Mouse (Mus musculus) lung, embryonic 16.5 days (tissue): ENCODE results near the gene Glo1. TPM values are rescaled to one million over a fixed set of nuclear protein-coding genes. Genes with fewer than 3 reads are reported as not detected.

Source experiments
- ATAC-seq: fragments of 200-750 bp; cut with Nextera tagmentation; 2 replicates; pipeline ENCODE4 v1.8.0; 2017; ENCODE audit warnings: low read depth, mild to moderate bottlenecking, moderate library complexity
- H3K27ac ChIP-seq: fragments of 300-500 bp; sonication (generic); 2 replicates; pipeline ENCODE4 v1.5.1; 2014; ENCODE audit warnings: mild to moderate bottlenecking, control low read depth, low read length
- H3K27me3 ChIP-seq: fragments of 300-500 bp; sonication (generic); 2 replicates; pipeline ENCODE4 v1.6.1; 2014; ENCODE audit warnings: low read depth, low read length, mixed read lengths; ENCODE audit not compliant: control insufficient read depth, insufficient read depth
- H3K36me3 ChIP-seq: fragments of 300-500 bp; sonication (generic); 2 replicates; pipeline ENCODE4 v1.6.1; 2014; ENCODE audit warnings: low read length; ENCODE audit not compliant: control insufficient read depth, insufficient read depth
- H3K4me1 ChIP-seq: fragments of 300-500 bp; sonication (generic); replicated peaks from 2 replicates; pipeline ENCODE4 v1.6.1; 2014; ENCODE audit warnings: low read length, mixed read lengths; ENCODE audit not compliant: control insufficient read depth, insufficient read depth
- H3K4me2 ChIP-seq: fragments of 300-500 bp; sonication (generic); 2 replicates; pipeline ENCODE4 v1.6.1; 2014; ENCODE audit warnings: low read depth, low read length, control low read depth
- H3K4me3 ChIP-seq: fragments of 300-500 bp; sonication (generic); 2 replicates; pipeline ENCODE4 v1.5.1; 2014; ENCODE audit warnings: mild to moderate bottlenecking, low read length, control low read depth
- H3K9ac ChIP-seq: fragments of 300-500 bp; sonication (generic); 2 replicates; pipeline ENCODE4 v1.6.1; 2014; ENCODE audit warnings: low read length, control low read depth
- H3K9me3 ChIP-seq: fragments of 300-500 bp; sonication (generic); 2 replicates; pipeline ENCODE4 v1.6.1; 2016; ENCODE audit warnings: low read length; ENCODE audit not compliant: control insufficient read depth
- WGBS: fragments of 180-500 bp; shearing (Covaris S2); extraction: QIAGEN DNeasy Blood & Tissue Kit; methylation state at CpG from one replicate; pipeline ENCODE4 v1.1.7; 2014; 5-methylcytosine and 5-hydroxymethylcytosine counted together
- polyA plus RNA-seq: library from polyadenylated mRNA; unstranded; fragments of >200 nt; fragmentation: Nextera tagmentation; extraction: Ambion mirVana; gene quantifications from 2 replicates; pipeline ENCODE4 v1.2.1, GENCODE M21; 2015

The Glo1 gene
- polyA plus RNA-seq, 1 experiment from 2014 or later: 221 TPM

GRCm38 (mm10) chr17:30563484-30564075, 63.1 kb downstream of the Glo1 start:
- H3K9me3 ChIP-seq: no peaks in the 10 kb centered on the region

DNA sequence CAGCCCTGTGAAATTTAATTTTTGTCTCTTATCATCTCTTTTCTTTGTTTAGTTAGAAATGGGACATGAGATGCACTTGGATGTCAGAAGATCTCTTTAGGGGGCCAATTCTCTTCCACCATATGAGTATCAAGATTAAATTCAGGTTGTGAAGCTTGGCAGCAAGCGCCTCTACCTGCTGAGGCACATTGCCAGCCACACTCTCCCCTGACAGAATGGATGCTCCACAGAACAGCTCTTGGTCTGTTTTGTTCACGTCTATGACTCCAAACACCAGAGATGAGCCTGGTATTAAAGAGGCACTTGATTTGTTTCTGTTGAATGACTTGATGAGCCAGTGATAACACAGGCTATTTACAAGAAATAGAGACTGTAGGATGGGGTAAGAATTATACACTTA, 63.9 kb downstream of the Glo1 start:
- H3K27ac ChIP-seq: no peak overlapping the region
- no peaks in the 10 kb centered on the region for H3K27me3 ChIP-seq
- 81% methylated on average over 2 of the region's 2 CpGs for WGBS
- H3K36me3 ChIP-seq: no peaks in the 10 kb centered on the region
- no peak for ATAC-seq
- no peak overlapping the region for H3K9ac ChIP-seq
- H3K4me2 ChIP-seq: no peak overlapping the region
- H3K4me3 ChIP-seq: no peak overlapping the region
- H3K9me3 ChIP-seq: no peaks in the 10 kb centered on the region
- no peaks in the 10 kb centered on the region for H3K4me1 ChIP-seq

More at GRCm38 (mm10) chr17:30563484-30564075, 63.1 kb downstream of the Glo1 start:
- H3K36me3 ChIP-seq: no peaks in the 10 kb centered on the region
- H3K4me3 ChIP-seq: no peak overlapping the region
- H3K4me1 ChIP-seq: no peaks in the 10 kb centered on the region
- H3K9ac ChIP-seq: no peak overlapping the region
- H3K27me3 ChIP-seq: no peaks in the 10 kb centered on the region
- no peak overlapping the region for H3K4me2 ChIP-seq
- no peak overlapping the region for H3K27ac ChIP-seq
- no peak for ATAC-seq
- WGBS: 58% methylated on average over 6 of the region's 6 CpGs

DNA sequence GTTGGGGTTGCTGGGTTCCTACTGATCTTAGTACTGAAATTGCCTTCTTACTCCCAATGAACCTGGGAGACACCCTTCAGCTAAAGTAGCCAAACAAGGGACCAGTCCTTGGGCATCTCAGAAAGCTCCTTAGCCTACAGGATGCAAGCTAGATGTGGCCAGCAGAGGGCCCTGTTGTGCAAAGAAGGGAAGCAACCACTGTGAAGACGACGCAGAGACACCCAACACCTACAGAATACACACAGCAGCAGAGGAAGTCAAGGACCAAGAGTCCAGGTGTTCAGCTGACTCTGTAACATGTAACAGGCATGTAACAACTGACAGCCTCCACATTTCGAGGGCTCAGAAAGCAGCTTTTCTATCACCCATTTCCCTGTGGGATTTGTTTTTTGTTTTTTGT, 67.1 kb downstream of the Glo1 start:
- WGBS: 43% methylated on average over 3 of the region's 3 CpGs
- no peak overlapping the region for H3K4me3 ChIP-seq
- H3K9ac ChIP-seq: no peak overlapping the region
- H3K36me3 ChIP-seq: no peaks in the 10 kb centered on the region
- no peak for ATAC-seq
- H3K27ac ChIP-seq: no peak overlapping the region
- H3K4me2 ChIP-seq: no peak overlapping the region
- no peaks in the 10 kb centered on the region for H3K9me3 ChIP-seq
- no peaks in the 10 kb centered on the region for H3K4me1 ChIP-seq
- no peaks in the 10 kb centered on the region for H3K27me3 ChIP-seq

DNA sequence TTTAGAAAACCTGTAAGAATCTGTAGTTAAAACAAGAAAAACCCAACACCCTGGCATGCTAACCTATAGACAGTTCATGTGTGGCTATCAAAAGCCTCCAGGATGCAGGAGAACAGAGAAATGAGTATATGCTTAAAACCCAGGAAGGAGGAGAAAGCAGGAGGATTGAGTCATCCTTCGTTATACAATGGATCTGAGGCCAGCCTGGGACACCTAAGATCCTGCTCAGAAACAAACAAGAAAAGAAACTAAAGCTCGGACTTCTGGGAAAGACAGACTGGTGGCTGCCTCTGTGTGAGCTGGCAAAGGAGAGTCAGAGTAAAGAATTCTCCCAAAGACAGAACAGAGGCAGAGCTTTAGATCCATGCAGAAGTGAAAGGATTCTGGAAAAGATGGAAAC, 68.0 kb downstream of the Glo1 start:
- Histone ChIP-seq H3K9me3 (no peaks in the 10 kb centered on the region), H3K27ac (no peak overlapping the region), H3K27me3 (no peaks in the 10 kb centered on the region), H3K4me1 (no peaks in the 10 kb centered on the region), H3K4me2 (no peak overlapping the region), H3K4me3 (no peak overlapping the region), H3K9ac (no peak overlapping the region), H3K36me3 (no peaks in the 10 kb centered on the region)
- 61% methylated on average over 2 of the region's 2 CpGs for WGBS
- no peak for ATAC-seq

DNA sequence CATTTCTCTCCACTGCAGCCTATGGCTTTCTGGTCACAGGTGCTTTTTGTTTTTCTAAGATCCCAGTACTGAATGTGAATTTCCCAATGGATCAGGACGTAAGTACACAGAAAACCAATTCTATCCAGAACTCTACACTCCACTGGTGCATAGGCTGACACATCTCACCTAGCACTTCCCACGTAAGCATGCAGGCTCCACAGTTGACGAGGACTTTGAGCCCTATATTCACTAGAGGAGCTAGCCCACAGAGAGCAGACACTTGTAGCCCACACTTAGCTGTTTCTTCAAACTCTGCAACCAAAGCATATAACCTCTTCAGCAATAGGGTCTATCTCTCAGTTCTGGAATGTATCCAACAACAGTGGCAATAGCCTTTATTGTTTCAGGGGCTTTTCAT, 70.2 kb downstream of the Glo1 start:
- no peaks in the 10 kb centered on the region for H3K27me3 ChIP-seq
- H3K27ac ChIP-seq: no peak overlapping the region
- no peak overlapping the region for H3K4me2 ChIP-seq
- H3K9ac ChIP-seq: no peak overlapping the region
- 0 out of 2 replicates have a peak, but pooled peaks cover 6% of the 10 kb centered on the region for H3K4me1 ChIP-seq
- ATAC-seq: no peak
- no peaks in the 10 kb centered on the region for H3K9me3 ChIP-seq
- no peak overlapping the region for H3K4me3 ChIP-seq
- no peaks in the 10 kb centered on the region for H3K36me3 ChIP-seq
- 73% methylated on average over 3 of the region's 3 CpGs for WGBS

GRCm38 (mm10) chr17:30553027-30553937, 73.4 kb downstream of the Glo1 start:
- no peak overlapping the region for H3K4me3 ChIP-seq
- no peak overlapping the region for H3K4me2 ChIP-seq
- no peaks in the 10 kb centered on the region for H3K9me3 ChIP-seq
- H3K4me1 ChIP-seq: peaks cover 21% of the 10 kb centered on the region
- no peaks in the 10 kb centered on the region for H3K36me3 ChIP-seq
- no peak overlapping the region for H3K9ac ChIP-seq
- H3K27ac ChIP-seq: no peak overlapping the region
- no peak for ATAC-seq
- no peaks in the 10 kb centered on the region for H3K27me3 ChIP-seq
- 79% methylated on average over 4 of the region's 4 CpGs for WGBS

GRCm38 (mm10) chr17:30550774-30551107, 75.9 kb downstream of the Glo1 start:
- peak overlapping the region; percentile 93 for H3K27ac ChIP-seq
- H3K27me3 ChIP-seq: no peaks in the 10 kb centered on the region
- no peaks in the 10 kb centered on the region for H3K36me3 ChIP-seq
- peak; percentile 88 for ATAC-seq
- peak overlapping the region; percentile 36 for H3K4me2 ChIP-seq
- WGBS: 14% methylated on average over 1 of the region's 1 CpGs
- no peak overlapping the region for H3K4me3 ChIP-seq
- peaks cover 26% of the 10 kb centered on the region for H3K4me1 ChIP-seq
- H3K9me3 ChIP-seq: no peaks in the 10 kb centered on the region
- H3K9ac ChIP-seq: no peak overlapping the region; the same call in 1 of the 2 replicates

DNA sequence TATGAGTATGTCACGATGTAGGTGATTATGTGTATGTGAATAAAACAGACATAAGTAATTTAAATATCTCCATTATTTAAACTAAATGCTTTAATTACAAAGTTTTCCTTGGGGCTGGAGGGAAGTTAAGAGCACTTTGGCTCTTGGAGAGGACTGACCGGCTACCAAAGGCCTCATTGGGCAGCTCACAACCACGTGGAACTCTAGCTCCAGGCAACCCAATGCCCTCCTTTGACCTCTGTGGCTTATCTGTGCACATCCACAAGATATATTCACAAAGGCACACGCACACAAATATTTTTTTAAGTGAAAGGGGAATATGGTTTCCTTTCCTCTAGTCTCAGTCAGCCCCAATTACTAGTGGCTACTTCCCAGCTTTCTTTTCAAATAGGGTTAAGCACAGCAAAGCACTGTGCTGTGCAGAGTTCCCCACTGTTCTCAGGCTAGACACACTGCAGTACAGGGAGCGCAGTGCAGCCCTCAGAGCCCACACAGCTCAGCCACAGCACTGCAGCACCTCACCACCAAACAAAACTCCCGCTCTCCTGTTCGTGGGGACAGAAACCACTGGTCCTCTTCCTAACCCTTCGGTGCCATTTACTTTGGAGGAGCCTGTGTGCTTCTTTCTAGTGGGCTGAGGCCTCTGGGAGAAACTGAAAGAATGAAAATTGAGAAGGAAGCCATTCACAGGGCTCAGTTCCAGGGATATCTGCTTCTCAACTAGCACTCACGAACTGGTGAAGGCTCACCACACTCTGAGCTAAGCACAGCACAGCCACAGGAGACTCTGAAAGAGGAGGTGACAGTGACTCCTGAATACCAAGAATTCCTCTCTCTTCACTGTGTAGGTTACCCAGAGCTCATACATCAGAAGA, 76.5 kb downstream of the Glo1 start:
- ATAC-seq: peak; percentile 75
- H3K9me3 ChIP-seq: no peaks in the 10 kb centered on the region
- no peak overlapping the region; the same call in 1 of the 2 replicates for H3K4me3 ChIP-seq
- H3K4me2 ChIP-seq: peak overlapping the region; percentile 36
- peak overlapping the region; percentile 59 for H3K9ac ChIP-seq
- peaks cover 26% of the 10 kb centered on the region for H3K4me1 ChIP-seq
- H3K27ac ChIP-seq: peak overlapping the region; percentile 93
- WGBS: 37% methylated on average over 9 of the region's 9 CpGs
- H3K36me3 ChIP-seq: no peaks in the 10 kb centered on the region
- no peaks in the 10 kb centered on the region for H3K27me3 ChIP-seq

GRCm38 (mm10) chr17:30539098-30539497, 87.6 kb downstream of the Glo1 start:
- H3K4me3 ChIP-seq: no peak overlapping the region
- H3K4me2 ChIP-seq: no peak overlapping the region
- ATAC-seq: 0 out of 2 replicates have a peak, but pooled peaks have one; percentile 41
- H3K4me1 ChIP-seq: peaks cover 9% of the 10 kb centered on the region
- 23% methylated on average over 8 of the region's 8 CpGs for WGBS
- no peak overlapping the region for H3K27ac ChIP-seq
- no peaks in the 10 kb centered on the region for H3K27me3 ChIP-seq
- no peaks in the 10 kb centered on the region for H3K9me3 ChIP-seq
- no peaks in the 10 kb centered on the region for H3K36me3 ChIP-seq
- H3K9ac ChIP-seq: peak overlapping the region; percentile 6; the same call in 1 of the 2 replicates
